Comparison of ENCODE assay signal across 7 mouse cellular contexts in genomic region chr2:38511487-38512307, GRCm38 (mm10). TPM values are rescaled to one million over a fixed set of nuclear protein-coding genes. Genes with fewer than 3 reads are reported as not detected.
A peak's percentile ranks its signal among the peaks of the same experiment; 100 is the strongest.
DNase-seq lines count a peak whose midpoint lies in the region; ATAC-seq lines count a peak whose summit lies in the region.

Gene Nek6 (plus strand): TSS chr2:38511643.

- peak; percentile 16 for DNase-seq in T-cell, adult 2 months (ENCODE audit: low spot score)
- peak; percentile 62 for DNase-seq in cerebellum, adult 9-10 months
- peak; percentile 63 to 71 for DNase-seq in frontal cortex, postnatal 36 days (ENCODE audit: low spot score in 2 of 2)
- peak in 1 of 2 experiments; percentile 49 for DNase-seq in left cerebral cortex, postnatal 14 days (ENCODE audit: low spot score in 2 of 2)
- DNase-seq in right cerebral cortex, postnatal 36 days (ENCODE audit: low spot score in 2 of 2): peak; percentile 22 to 44

- peak; percentile 76 for ATAC-seq in hindbrain, embryonic 15.5 days (ENCODE audit: low FRiP score, low read depth)

- peak within 1 kb of the TSS; percentile 76 for H3K9ac ChIP-seq in hindbrain, embryonic 15.5 days

- H3K27ac ChIP-seq in hindbrain, embryonic 15.5 days (replicated peaks): peak within 1 kb of the TSS; percentile 87

- H3K4me2 ChIP-seq in hindbrain, embryonic 15.5 days: peak within 1 kb of the TSS; percentile 79

- no peaks in the 10 kb centered on the region for H3K36me3 ChIP-seq in hindbrain, embryonic 15.5 days
- H3K36me3 ChIP-seq in megakaryocyte, embryonic 14.5 days (replicated peaks; ENCODE audit: low read length): no peaks in the 10 kb centered on the region

- peaks cover 46% of the 10 kb centered on the region for H3K4me1 ChIP-seq in hindbrain, embryonic 15.5 days (replicated peaks)
- peaks cover 29% of the 10 kb centered on the region for H3K4me1 ChIP-seq in megakaryocyte, embryonic 14.5 days

- intact Hi-C loops in left cerebral cortex, postnatal 14 days (cut with DNase I): loop anchor here (5.0 kb wide), 2 partner anchors 79 to 86 kb away; no protein-coding TSS in a partner anchor

- under 1% methylated on average over 67 of the region's 90 CpGs for WGBS in hindbrain, embryonic 15.5 days

- peak within 1 kb of the TSS; percentile 84 for H3K4me3 ChIP-seq in hindbrain, embryonic 15.5 days
- peak within 1 kb of the TSS; percentile 92 for H3K4me3 ChIP-seq in megakaryocyte, embryonic 14.5 days (replicated peaks)

- H3K27me3 ChIP-seq in hindbrain, embryonic 15.5 days: no peaks in the 10 kb centered on the region
- peaks cover 78% of the 10 kb centered on the region for H3K27me3 ChIP-seq in megakaryocyte, embryonic 14.5 days (replicated peaks)

- no peaks in the 10 kb centered on the region for H3K9me3 ChIP-seq in hindbrain, embryonic 15.5 days
- peaks cover 7% of the 10 kb centered on the region for H3K9me3 ChIP-seq in megakaryocyte, embryonic 14.5 days

RNA-seq across cellular contexts. Expression of gene Nek6, which starts in this region (rescaled TPM):
- 67.5 and 71.6 TPM in 2 replicates for polyA plus RNA-seq in hindbrain, embryonic 15.5 days (2015; fragmentation: Nextera tagmentation; extraction: Ambion mirVana)
- total RNA-seq in left cerebral cortex, postnatal 14 days (2021): 10 to 100 TPM; 26.3 to 28.9 TPM
- 4.4 and 7.3 TPM in 2 replicates for polyA plus RNA-seq in megakaryocyte, embryonic 14.5 days (2012; ENCODE audit: insufficient read depth, low replicate concordance)
